Mouse (Mus musculus) NIH3T3 (cell line): ENCODE measurements around the gene Smad3.

Experiments
- DNase-seq: peaks from one replicate; pipeline ENCODE4 v3.0.0-alpha.2; 2012; ENCODE audit warnings: low read depth

The Smad3 gene

GRCm38 (mm10) chr9:63757865-63758440 lies at the start of gene Smad3:
TSS of gene Smad3 (minus strand) at chr9:63757994.
- DNase-seq = peak; percentile 94

- DNase-seq = no peak
Observed at GRCm38 (mm10) chr9:63804847-63805246, 47.1 kb upstream of the Smad3 start.

- peak; percentile 72 for DNase-seq
Observed at GRCm38 (mm10) chr9:63803181-63803591, 45.4 kb upstream of the Smad3 start.

- no peak for DNase-seq
Observed at GRCm38 (mm10) chr9:63802504-63802903, 44.7 kb upstream of the Smad3 start.

GRCm38 (mm10) chr9:63802080-63802479 lies 44.3 kb upstream of the Smad3 start:
- DNase-seq = no peak

- no peak for DNase-seq
Observed at GRCm38 (mm10) chr9:63796429-63796828, 38.6 kb upstream of the Smad3 start.

GRCm38 (mm10) chr9:63793731-63794495 lies 36.1 kb upstream of the Smad3 start:
- peak; percentile 93 for DNase-seq

- no peak for DNase-seq
Observed at GRCm38 (mm10) chr9:63791716-63792115, 33.9 kb upstream of the Smad3 start.

GRCm38 (mm10) chr9:63791275-63791674 lies 33.5 kb upstream of the Smad3 start:
- DNase-seq = peak; percentile 54

GRCm38 (mm10) chr9:63790222-63790621 lies 32.4 kb upstream of the Smad3 start:
- no peak for DNase-seq

- peak; percentile 26 for DNase-seq
Observed at GRCm38 (mm10) chr9:63789386-63789785, 31.6 kb upstream of the Smad3 start.

GRCm38 (mm10) chr9:63787606-63788005 lies 29.8 kb upstream of the Smad3 start:
- no peak for DNase-seq

- DNase-seq = no peak
Observed at GRCm38 (mm10) chr9:63787086-63787485, 29.3 kb upstream of the Smad3 start.

GRCm38 (mm10) chr9:63786026-63786670 lies 28.4 kb upstream of the Smad3 start:
- DNase-seq = no peak

- DNase-seq = no peak
Observed at GRCm38 (mm10) chr9:63785492-63785891, 27.7 kb upstream of the Smad3 start.

GRCm38 (mm10) chr9:63784597-63784996 lies 26.8 kb upstream of the Smad3 start:
- no peak for DNase-seq

GRCm38 (mm10) chr9:63782744-63783143 lies 24.9 kb upstream of the Smad3 start:
- DNase-seq = no peak

- no peak for DNase-seq
Observed at GRCm38 (mm10) chr9:63781714-63782464, 24.1 kb upstream of the Smad3 start.

GRCm38 (mm10) chr9:63779950-63780887 lies 22.4 kb upstream of the Smad3 start:
- no peak for DNase-seq

GRCm38 (mm10) chr9:63776735-63777134 lies 18.9 kb upstream of the Smad3 start:
- no peak for DNase-seq

GRCm38 (mm10) chr9:63774854-63775483 lies 17.2 kb upstream of the Smad3 start:
- no peak for DNase-seq
